Mouse (Mus musculus): ENCODE results near the gene Rad51b. TPM values are rescaled to one million over a fixed set of nuclear protein-coding genes. Genes with fewer than 3 reads are reported as not detected.

Rad51b gene
- polyA plus RNA-seq, 1 experiment from 2014 or later: 7.6 TPM

GRCm38 (mm10) chr12:79680698-79681072 is 383.6 kb downstream of the Rad51b start:
- no peak for ATAC-seq (ENCODE audit: low FRiP score, low read depth)
- peak overlapping the region; percentile 52 for H3K27ac ChIP-seq (replicated peaks)
- WGBS: 60% methylated on average over 3 of the region's 3 CpGs
- H3K36me3 ChIP-seq: no peaks in the 10 kb centered on the region
- no peak overlapping the region for H3K4me3 ChIP-seq
- H3K9ac ChIP-seq (replicated peaks): no peak overlapping the region
- H3K4me1 ChIP-seq: peaks cover 17% of the 10 kb centered on the region
- H3K9me3 ChIP-seq: no peaks in the 10 kb centered on the region
- H3K27me3 ChIP-seq: no peaks in the 10 kb centered on the region
- H3K4me2 ChIP-seq (replicated peaks): no peak overlapping the region

GRCm38 (mm10) chr12:79681571-79681970 is 384.5 kb downstream of the Rad51b start:
- ATAC-seq (ENCODE audit: low FRiP score, low read depth): no peak
- no peaks in the 10 kb centered on the region for H3K36me3 ChIP-seq
- no peaks in the 10 kb centered on the region for H3K27me3 ChIP-seq
- WGBS: 80% methylated on average over 6 of the region's 6 CpGs
- H3K9me3 ChIP-seq: no peaks in the 10 kb centered on the region
- no peak overlapping the region for H3K4me2 ChIP-seq (replicated peaks)
- no peak overlapping the region for H3K9ac ChIP-seq (replicated peaks)
- no peak overlapping the region for H3K4me3 ChIP-seq
- H3K4me1 ChIP-seq: peaks cover 19% of the 10 kb centered on the region
- no peak overlapping the region for H3K27ac ChIP-seq (replicated peaks)

DNA sequence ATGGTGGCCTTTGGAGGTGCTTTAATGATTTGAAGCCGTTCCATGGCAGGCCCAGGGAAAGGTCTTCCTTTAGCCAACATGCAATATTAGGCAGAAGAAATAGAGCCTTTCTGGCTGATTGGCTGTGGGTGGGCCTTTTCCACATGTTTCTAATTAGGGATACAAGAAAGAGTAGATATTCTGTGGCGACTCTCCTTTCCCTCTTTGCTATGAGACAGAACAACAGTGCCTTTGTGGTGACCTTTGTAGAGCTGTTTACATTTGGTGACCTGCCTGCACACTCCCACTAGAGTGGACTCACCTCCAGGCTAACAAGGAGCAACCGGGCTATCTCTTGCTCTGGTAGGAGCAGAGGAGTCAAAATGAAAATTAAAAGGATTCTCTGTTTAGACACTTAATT is 386.3 kb downstream of the Rad51b start:
- H3K4me2 ChIP-seq (replicated peaks): no peak overlapping the region
- WGBS: 57% methylated on average over 3 of the region's 3 CpGs
- no peak overlapping the region for H3K9ac ChIP-seq (replicated peaks)
- ATAC-seq (ENCODE audit: low FRiP score, low read depth): no peak
- no peaks in the 10 kb centered on the region for H3K9me3 ChIP-seq
- H3K27ac ChIP-seq (replicated peaks): no peak overlapping the region
- H3K27me3 ChIP-seq: no peaks in the 10 kb centered on the region
- H3K36me3 ChIP-seq: no peaks in the 10 kb centered on the region
- H3K4me1 ChIP-seq: peaks cover 32% of the 10 kb centered on the region
- H3K4me3 ChIP-seq: no peak overlapping the region

DNA sequence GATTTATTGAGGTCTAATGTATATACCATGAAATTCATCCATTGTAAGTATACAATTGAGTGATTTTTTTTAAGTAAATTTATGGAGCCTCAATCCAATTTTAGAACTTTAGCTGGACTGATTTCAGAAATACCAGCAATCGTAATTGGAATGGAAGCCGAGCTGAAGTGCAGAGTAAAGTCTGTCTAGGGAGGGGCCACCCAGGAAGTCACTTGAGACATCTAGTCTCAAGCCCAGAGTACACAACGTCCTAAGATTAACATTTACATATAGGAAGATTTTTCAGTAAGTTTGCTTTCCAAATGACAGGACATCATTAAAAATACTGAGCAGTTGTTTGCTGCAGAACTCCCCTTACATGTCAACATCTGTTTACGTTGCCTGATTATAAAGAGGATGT is 386.7 kb downstream of the Rad51b start:
- no peak overlapping the region for H3K9ac ChIP-seq (replicated peaks)
- 78% methylated on average over 4 of the region's 4 CpGs for WGBS
- no peak overlapping the region for H3K27ac ChIP-seq (replicated peaks)
- H3K36me3 ChIP-seq: no peaks in the 10 kb centered on the region
- peaks cover 32% of the 10 kb centered on the region for H3K4me1 ChIP-seq
- no peaks in the 10 kb centered on the region for H3K9me3 ChIP-seq
- no peak for ATAC-seq (ENCODE audit: low FRiP score, low read depth)
- H3K4me2 ChIP-seq (replicated peaks): no peak overlapping the region
- H3K27me3 ChIP-seq: no peaks in the 10 kb centered on the region
- H3K4me3 ChIP-seq: no peak overlapping the region

DNA sequence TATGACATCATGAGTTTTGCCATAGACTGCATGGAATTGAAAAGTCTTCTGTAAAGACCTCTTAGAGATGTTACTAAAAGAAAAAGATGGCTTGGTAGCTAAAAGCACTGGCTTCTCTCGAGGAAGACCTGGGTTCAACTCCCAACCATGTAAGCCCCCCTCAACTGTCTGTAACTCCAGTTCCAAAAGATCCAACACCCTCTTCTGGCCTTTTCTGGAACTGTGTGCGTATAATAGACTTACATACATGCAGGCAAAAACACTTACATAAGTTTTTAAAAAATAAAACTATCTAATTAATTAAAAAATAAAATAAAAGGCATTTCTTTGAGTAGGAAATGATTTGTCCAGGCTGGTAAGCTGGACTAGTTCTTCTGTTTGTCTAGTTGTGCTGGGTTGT is 387.3 kb downstream of the Rad51b start:
- 94% methylated on average over 2 of the region's 2 CpGs for WGBS
- no peak overlapping the region for H3K4me3 ChIP-seq
- no peak overlapping the region for H3K4me2 ChIP-seq (replicated peaks)
- H3K27ac ChIP-seq (replicated peaks): no peak overlapping the region
- H3K4me1 ChIP-seq: peaks cover 32% of the 10 kb centered on the region
- H3K9me3 ChIP-seq: no peaks in the 10 kb centered on the region
- ATAC-seq (ENCODE audit: low FRiP score, low read depth): no peak
- no peaks in the 10 kb centered on the region for H3K27me3 ChIP-seq
- no peaks in the 10 kb centered on the region for H3K36me3 ChIP-seq
- no peak overlapping the region for H3K9ac ChIP-seq (replicated peaks)

- peaks cover 15% of the 10 kb centered on the region for H3K4me1 ChIP-seq
- ATAC-seq (ENCODE audit: low FRiP score, low read depth): no peak
- no peak overlapping the region for H3K4me2 ChIP-seq (replicated peaks)
- H3K9ac ChIP-seq (replicated peaks): no peak overlapping the region
- no peak overlapping the region for H3K27ac ChIP-seq (replicated peaks)
- no peaks in the 10 kb centered on the region for H3K36me3 ChIP-seq
- 48% methylated on average over 9 of the region's 9 CpGs for WGBS
- H3K4me3 ChIP-seq: no peak overlapping the region
- no peaks in the 10 kb centered on the region for H3K9me3 ChIP-seq
- H3K27me3 ChIP-seq: no peaks in the 10 kb centered on the region
Observed at GRCm38 (mm10) chr12:79686594-79687325, 389.7 kb downstream of the Rad51b start.

DNA sequence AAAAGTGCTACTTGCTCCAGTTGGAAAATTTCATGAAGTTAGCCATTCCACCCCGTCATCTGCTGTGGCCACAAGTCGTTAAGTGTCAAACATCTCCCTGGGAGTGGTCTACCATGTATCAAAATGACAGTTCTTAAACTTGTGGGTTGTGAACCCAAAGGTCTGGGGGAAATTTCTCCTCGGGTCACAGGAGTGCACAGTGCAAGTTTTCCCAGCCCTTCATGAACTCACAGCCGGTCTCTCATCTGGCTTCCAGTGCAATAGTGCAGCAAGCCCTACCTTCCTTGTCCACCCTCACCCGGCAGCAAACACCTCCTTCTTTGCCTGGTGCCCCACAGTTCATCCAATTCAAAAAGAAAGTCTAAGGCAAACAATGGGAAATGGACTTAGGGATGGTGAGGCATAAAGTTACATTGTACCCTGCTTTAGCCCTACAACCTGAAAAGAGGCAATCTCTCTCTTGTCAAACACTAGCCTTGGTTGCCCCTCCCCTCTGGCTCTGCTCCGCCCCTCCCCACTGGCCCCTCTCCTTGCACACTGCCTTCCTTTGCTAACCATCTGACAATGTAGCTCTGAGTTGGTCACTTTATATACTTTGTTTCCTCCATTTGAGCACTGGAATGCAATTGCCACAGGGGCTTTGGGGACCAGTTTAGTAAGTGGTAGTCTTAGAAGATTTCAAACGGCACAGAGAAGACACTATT is 390.8 kb downstream of the Rad51b start:
- Histone ChIP-seq H3K36me3 (no peaks in the 10 kb centered on the region), H3K4me3 (no peak overlapping the region), H3K4me1 (peaks cover 15% of the 10 kb centered on the region), H3K4me2 (replicated peaks) (no peak overlapping the region), H3K9me3 (no peaks in the 10 kb centered on the region), H3K27ac (replicated peaks) (no peak overlapping the region), H3K27me3 (no peaks in the 10 kb centered on the region), H3K9ac (replicated peaks) (no peak overlapping the region)
- no peak for ATAC-seq (ENCODE audit: low FRiP score, low read depth)
- 68% methylated on average over 7 of the region's 7 CpGs for WGBS

DNA sequence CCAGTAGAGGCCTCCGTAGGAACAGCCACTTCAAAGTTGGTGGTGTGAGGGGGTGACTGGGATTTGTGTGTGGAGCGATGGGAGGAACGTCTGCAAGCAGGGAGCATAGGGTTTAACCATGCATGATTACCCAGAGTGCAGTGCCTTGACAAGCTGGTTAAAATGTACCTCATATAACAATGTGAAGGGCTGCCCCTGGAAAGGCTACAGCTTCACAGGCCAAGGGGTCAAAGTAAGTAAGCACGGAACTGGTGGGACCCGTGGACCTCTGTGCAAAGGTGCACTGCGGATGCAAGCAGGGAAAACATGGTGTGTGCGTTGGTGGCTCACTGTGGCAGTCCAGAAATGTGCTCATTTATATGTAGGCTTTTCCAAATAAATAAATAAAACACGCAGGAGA is 392.2 kb downstream of the Rad51b start:
- no peak overlapping the region for H3K9ac ChIP-seq (replicated peaks)
- no peaks in the 10 kb centered on the region for H3K27me3 ChIP-seq
- no peaks in the 10 kb centered on the region for H3K9me3 ChIP-seq
- WGBS: 75% methylated on average over 8 of the region's 8 CpGs
- H3K36me3 ChIP-seq: no peaks in the 10 kb centered on the region
- no peak overlapping the region for H3K4me2 ChIP-seq (replicated peaks)
- no peak overlapping the region for H3K27ac ChIP-seq (replicated peaks)
- no peak overlapping the region for H3K4me3 ChIP-seq
- no peak for ATAC-seq (ENCODE audit: low FRiP score, low read depth)
- H3K4me1 ChIP-seq: peaks cover 15% of the 10 kb centered on the region

- Histone ChIP-seq H3K9ac (replicated peaks) (no peak overlapping the region), H3K27me3 (no peaks in the 10 kb centered on the region), H3K36me3 (no peaks in the 10 kb centered on the region), H3K9me3 (no peaks in the 10 kb centered on the region), H3K4me1 (peaks cover 14% of the 10 kb centered on the region), H3K27ac (replicated peaks) (no peak overlapping the region), H3K4me3 (no peak overlapping the region), H3K4me2 (replicated peaks) (no peak overlapping the region)
- 93% methylated on average over 14 of the region's 14 CpGs for WGBS
- no peak for ATAC-seq (ENCODE audit: low FRiP score, low read depth)
Observed at GRCm38 (mm10) chr12:79691929-79692862, 395.1 kb downstream of the Rad51b start.

DNA sequence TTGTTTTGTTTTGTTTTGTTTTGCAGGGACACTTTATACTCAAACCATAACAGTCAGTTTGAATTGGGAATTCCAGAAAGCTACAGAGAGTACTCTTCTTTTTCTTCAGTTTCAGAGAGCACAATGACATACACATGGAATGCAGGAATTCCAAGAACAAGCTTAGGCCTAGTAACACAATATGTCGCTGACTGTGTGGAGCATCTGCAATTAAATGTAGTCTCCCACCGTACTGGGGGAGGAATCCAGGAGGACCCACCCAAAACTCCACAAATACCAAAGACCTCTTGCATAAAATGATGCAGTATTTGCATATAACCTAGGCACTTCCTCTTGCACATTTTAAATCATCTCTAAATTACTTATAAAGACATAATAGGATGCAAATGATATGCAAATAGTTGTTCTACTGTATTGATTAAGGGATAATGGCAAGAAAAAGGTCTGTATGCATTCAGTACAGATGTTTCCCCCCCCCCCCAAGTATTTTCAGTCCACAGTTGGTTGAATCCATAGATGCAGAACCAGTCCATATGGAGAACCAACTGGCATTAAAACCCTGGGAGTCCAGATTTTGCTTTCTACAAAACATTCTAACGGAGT is 398.9 kb downstream of the Rad51b start:
- H3K9ac ChIP-seq (replicated peaks): no peak overlapping the region
- WGBS: 52% methylated on average over 3 of the region's 3 CpGs

DNA sequence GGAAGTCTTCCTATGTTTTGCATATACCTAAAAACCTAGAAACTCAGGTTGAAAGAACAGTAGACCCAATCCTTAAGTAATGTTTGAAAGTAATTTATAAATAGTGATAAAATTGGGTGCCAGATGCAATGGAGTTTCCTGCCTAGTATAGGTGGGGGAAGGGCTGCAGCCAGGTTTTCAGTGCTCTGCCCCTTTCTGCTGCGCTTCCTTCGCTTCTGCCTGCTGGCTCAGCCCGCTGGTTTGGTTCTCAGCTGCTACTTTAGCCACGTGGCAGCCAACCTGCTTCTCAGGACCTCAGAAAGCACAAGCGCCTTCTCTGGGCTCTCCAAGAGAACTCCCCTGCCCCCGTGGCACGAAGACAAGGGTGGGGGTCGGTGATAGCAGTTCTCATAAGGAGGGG is 406.5 kb downstream of the Rad51b start:
- Histone ChIP-seq H3K36me3 (no peaks in the 10 kb centered on the region), H3K27ac (replicated peaks) (no peak overlapping the region), H3K9ac (replicated peaks) (no peak overlapping the region), H3K27me3 (no peaks in the 10 kb centered on the region), H3K4me2 (replicated peaks) (no peak overlapping the region), H3K4me3 (no peak overlapping the region), H3K4me1 (peaks cover 41% of the 10 kb centered on the region), H3K9me3 (no peaks in the 10 kb centered on the region)
- WGBS: 34% methylated on average over 8 of the region's 8 CpGs
- no peak for ATAC-seq (ENCODE audit: low FRiP score, low read depth)

More for the DNA sequence above, 398.9 kb downstream of the Rad51b start:
- H3K4me2 ChIP-seq (replicated peaks): no peak overlapping the region
- H3K9me3 ChIP-seq: no peaks in the 10 kb centered on the region
- peaks cover 8% of the 10 kb centered on the region; the same call in 1 of the 2 replicates for H3K4me1 ChIP-seq
- no peak overlapping the region for H3K4me3 ChIP-seq
- no peak for ATAC-seq (ENCODE audit: low FRiP score, low read depth)
- H3K27me3 ChIP-seq: no peaks in the 10 kb centered on the region
- no peak overlapping the region for H3K27ac ChIP-seq (replicated peaks)
- no peaks in the 10 kb centered on the region for H3K36me3 ChIP-seq

Data from midbrain, embryonic 12.5 days (tissue).